Mouse (Mus musculus) midbrain, embryonic 12.5 days (tissue): Measurements from ENCODE around the gene Kctd11. TPM values are rescaled to one million over a fixed set of nuclear protein-coding genes. Genes with fewer than 3 reads are reported as not detected.
"Not testable (repeated sequence)": the region's sequence is repeated elsewhere in the genome, so short reads cannot be mapped to it uniquely, and the experiment has no call there.

Source experiments
- ATAC-seq: fragments of 200-750 bp; cut with Nextera tagmentation; 2 replicates; pipeline ENCODE4 v1.8.0; 2017; ENCODE audit warnings: low read depth, moderate TSS enrichment, moderate library complexity; ENCODE audit not compliant: low FRiP score
- H3K27ac ChIP-seq: fragments of 300-500 bp; sonication (generic); replicated peaks from 2 replicates; pipeline ENCODE4 v1.5.1; 2016; ENCODE audit warnings: mild to moderate bottlenecking
- H3K27me3 ChIP-seq: fragments of 300-500 bp; sonication (generic); 2 replicates; pipeline ENCODE4 v1.6.1; 2016; ENCODE audit warnings: mild to moderate bottlenecking
- H3K36me3 ChIP-seq: fragments of 300-500 bp; sonication (generic); 2 replicates; pipeline ENCODE4 v1.6.1; 2016
- H3K4me1 ChIP-seq: fragments of 300-500 bp; sonication (generic); 2 replicates; pipeline ENCODE4 v1.6.1; 2016
- H3K4me2 ChIP-seq: fragments of 300-500 bp; sonication (generic); replicated peaks from 2 replicates; pipeline ENCODE4 v1.6.1; 2016; ENCODE audit warnings: mild to moderate bottlenecking, moderate library complexity
- H3K4me3 ChIP-seq: fragments of 300-500 bp; sonication (generic); 2 replicates; pipeline ENCODE4 v1.5.1; 2016; ENCODE audit warnings: mild to moderate bottlenecking
- H3K9ac ChIP-seq: fragments of 300-500 bp; sonication (generic); replicated peaks from 2 replicates; pipeline ENCODE4 v1.6.1; 2016; ENCODE audit warnings: mild to moderate bottlenecking, moderate library complexity
- H3K9me3 ChIP-seq: fragments of 300-500 bp; sonication (generic); 2 replicates; pipeline ENCODE4 v1.6.1; 2016; ENCODE audit warnings: mild to moderate bottlenecking
- WGBS: fragments of 180-500 bp; shearing (Covaris S2); methylation state at CpG from one replicate; pipeline ENCODE4 v1.1.7; 2016; 5-methylcytosine and 5-hydroxymethylcytosine counted together
- polyA plus RNA-seq: library from polyadenylated mRNA; unstranded; fragments of >200 nt; fragmentation: Nextera tagmentation; extraction: Ambion mirVana; gene quantifications from 2 replicates; pipeline ENCODE4 v1.2.1, GENCODE M21; 2016

Gene Kctd11
- polyA plus RNA-seq, 1 experiment from 2014 or later, result 3.3 TPM

- H3K4me3 ChIP-seq, result peak overlapping the region; percentile 15; the same call in 1 of the 2 replicates
- H3K27me3 ChIP-seq, result peaks cover 27% of the 10 kb centered on the region
- H3K9ac ChIP-seq, result peak overlapping the region; percentile 39; the same call in 1 of the 2 replicates
- no peaks in the 10 kb centered on the region for H3K9me3 ChIP-seq
- 2% methylated on average over 12 of the region's 12 CpGs for WGBS
- ATAC-seq, result peak; percentile 36; the same call in 1 of the 2 replicates
- H3K4me2 ChIP-seq, result peak overlapping the region; percentile 40
- no peak overlapping the region for H3K27ac ChIP-seq
- no peaks in the 10 kb centered on the region for H3K36me3 ChIP-seq
- H3K4me1 ChIP-seq, result peaks cover 29% of the 10 kb centered on the region
Observed at GRCm38 (mm10) chr11:69876867-69877266, 4.3 kb downstream of the Kctd11 start.

- Histone ChIP-seq H3K9me3 (no peaks in the 10 kb centered on the region), H3K27ac (no peak overlapping the region), H3K4me3 (no peak overlapping the region), H3K27me3 (peaks cover 21% of the 10 kb centered on the region), H3K36me3 (no peaks in the 10 kb centered on the region), H3K4me1 (peaks cover 23% of the 10 kb centered on the region), H3K9ac (no peak overlapping the region), H3K4me2 (no peak overlapping the region)
- ATAC-seq, result no peak
- WGBS, result 74% methylated on average over 7 of the region's 7 CpGs
Observed at GRCm38 (mm10) chr11:69876186-69876585, 5.0 kb downstream of the Kctd11 start.

- H3K4me3 ChIP-seq, result no peak overlapping the region
- no peaks in the 10 kb centered on the region for H3K9me3 ChIP-seq
- WGBS, result 87% methylated on average over 4 of the region's 4 CpGs
Observed at GRCm38 (mm10) chr11:69872451-69872850, 8.8 kb downstream of the Kctd11 start.

GRCm38 (mm10) chr11:69871822-69872221 lies 9.4 kb downstream of the Kctd11 start:
- no peak overlapping the region for H3K4me3 ChIP-seq
- no peaks in the 10 kb centered on the region for H3K36me3 ChIP-seq
- no peaks in the 10 kb centered on the region for H3K27me3 ChIP-seq
- WGBS, result 86% methylated on average over 7 of the region's 7 CpGs
- H3K27ac ChIP-seq, result no peak overlapping the region
- H3K9me3 ChIP-seq, result no peaks in the 10 kb centered on the region
- ATAC-seq, result no peak
- no peak overlapping the region for H3K4me2 ChIP-seq
- H3K9ac ChIP-seq, result no peak overlapping the region
- H3K4me1 ChIP-seq, result no peaks in the 10 kb centered on the region

More at GRCm38 (mm10) chr11:69872451-69872850, 8.8 kb downstream of the Kctd11 start:
- H3K27me3 ChIP-seq, result no peaks in the 10 kb centered on the region
- no peaks in the 10 kb centered on the region for H3K36me3 ChIP-seq
- no peak for ATAC-seq
- no peak overlapping the region for H3K27ac ChIP-seq
- H3K4me2 ChIP-seq, result no peak overlapping the region
- no peak overlapping the region for H3K9ac ChIP-seq
- H3K4me1 ChIP-seq, result peaks cover 5% of the 10 kb centered on the region

GRCm38 (mm10) chr11:69870289-69871069 lies 10.7 kb downstream of the Kctd11 start:
- no peak for ATAC-seq
- H3K27ac ChIP-seq, result no peak overlapping the region
- no peaks in the 10 kb centered on the region for H3K27me3 ChIP-seq
- no peak overlapping the region for H3K9ac ChIP-seq
- WGBS, result 90% methylated on average over 2 of the region's 2 CpGs
- H3K4me1 ChIP-seq, result no peaks in the 10 kb centered on the region; the same call in 1 of the 2 replicates
- no peaks in the 10 kb centered on the region for H3K9me3 ChIP-seq
- H3K4me3 ChIP-seq, result no peak overlapping the region
- no peaks in the 10 kb centered on the region for H3K36me3 ChIP-seq
- no peak overlapping the region for H3K4me2 ChIP-seq

GRCm38 (mm10) chr11:69867335-69867734 lies 13.9 kb downstream of the Kctd11 start:
- ATAC-seq, result no peak
- 75% methylated on average over 9 of the region's 9 CpGs for WGBS
- Histone ChIP-seq H3K36me3 (no peaks in the 10 kb centered on the region), H3K4me3 (no peak overlapping the region), H3K27me3 (no peaks in the 10 kb centered on the region), H3K27ac (no peak overlapping the region), H3K4me2 (no peak overlapping the region), H3K9ac (no peak overlapping the region), H3K9me3 (no peaks in the 10 kb centered on the region), H3K4me1 (no peaks in the 10 kb centered on the region; the same call in 1 of the 2 replicates)

- no peak for ATAC-seq
- H3K4me3 ChIP-seq, result no peak overlapping the region
- no peaks in the 10 kb centered on the region; the same call in 1 of the 2 replicates for H3K4me1 ChIP-seq
- H3K9ac ChIP-seq, result no peak overlapping the region
- H3K4me2 ChIP-seq, result no peak overlapping the region
- no peaks in the 10 kb centered on the region for H3K36me3 ChIP-seq
- H3K27me3 ChIP-seq, result no peaks in the 10 kb centered on the region
- H3K9me3 ChIP-seq, result no peaks in the 10 kb centered on the region
- 87% methylated on average over 9 of the region's 9 CpGs for WGBS
- H3K27ac ChIP-seq, result no peak overlapping the region
Observed at GRCm38 (mm10) chr11:69865561-69865960, 15.6 kb downstream of the Kctd11 start.

GRCm38 (mm10) chr11:69864138-69864860 lies 16.9 kb downstream of the Kctd11 start:
- Histone ChIP-seq H3K4me1 (no peaks in the 10 kb centered on the region; the same call in 1 of the 2 replicates), H3K36me3 (no peaks in the 10 kb centered on the region), H3K4me2 (no peak overlapping the region), H3K4me3 (no peak overlapping the region), H3K9ac (no peak overlapping the region), H3K27ac (no peak overlapping the region), H3K9me3 (no peaks in the 10 kb centered on the region), H3K27me3 (peaks cover 8% of the 10 kb centered on the region)
- ATAC-seq, result no peak
- 59% methylated on average over 8 of the region's 8 CpGs for WGBS

GRCm38 (mm10) chr11:69863729-69864128 lies 17.5 kb downstream of the Kctd11 start:
- WGBS, result 83% methylated on average over 3 of the region's 3 CpGs
- H3K27ac ChIP-seq, result not testable (repeated sequence)

GRCm38 (mm10) chr11:69858113-69858998 lies 22.9 kb downstream of the Kctd11 start, which contains the start of gene Tnk1:
Tnk1 (minus strand) TSS chr11:69858730.
- no peak within 1 kb of the TSS for H3K4me2 ChIP-seq
- no peak within 1 kb of the TSS for H3K4me3 ChIP-seq
- H3K9me3 ChIP-seq, result no peaks in the 10 kb centered on the region
- ATAC-seq, result no peak
- H3K9ac ChIP-seq, result no peak within 1 kb of the TSS
- H3K4me1 ChIP-seq, result 0 out of 2 replicates have a peak, but pooled peaks cover 2% of the 10 kb centered on the region
- H3K27me3 ChIP-seq, result peaks cover 31% of the 10 kb centered on the region
- 23% methylated on average over 30 of the region's 30 CpGs for WGBS
- no peaks in the 10 kb centered on the region for H3K36me3 ChIP-seq
- no peak within 1 kb of the TSS for H3K27ac ChIP-seq

More at GRCm38 (mm10) chr11:69863729-69864128, 17.5 kb downstream of the Kctd11 start:
- H3K4me2 ChIP-seq, ATAC-seq, H3K4me3 ChIP-seq, H3K4me1 ChIP-seq, H3K9me3 ChIP-seq, H3K9ac ChIP-seq, H3K36me3 ChIP-seq: not testable (repeated sequence)
- peaks cover 14% of the 10 kb centered on the region for H3K27me3 ChIP-seq

- H3K27me3 ChIP-seq, result peaks cover 31% of the 10 kb centered on the region
- H3K36me3 ChIP-seq, result peaks cover 19% of the 10 kb centered on the region
- WGBS, result 16% methylated on average over 16 of the region's 16 CpGs
- no peak overlapping the region for H3K9ac ChIP-seq
- H3K4me3 ChIP-seq, result 0 out of 2 replicates have a peak overlapping the region, but pooled peaks have one; percentile 5
- no peak overlapping the region for H3K4me2 ChIP-seq
- peak; percentile 78 for ATAC-seq
- H3K9me3 ChIP-seq, result no peaks in the 10 kb centered on the region
- 0 out of 2 replicates have a peak, but pooled peaks cover 5% of the 10 kb centered on the region for H3K4me1 ChIP-seq
- no peak overlapping the region for H3K27ac ChIP-seq
Observed at GRCm38 (mm10) chr11:69855347-69855746, 25.9 kb downstream of the Kctd11 start.
